ENCODE assay signal across 7 mouse cellular contexts in the genomic region with DNA sequence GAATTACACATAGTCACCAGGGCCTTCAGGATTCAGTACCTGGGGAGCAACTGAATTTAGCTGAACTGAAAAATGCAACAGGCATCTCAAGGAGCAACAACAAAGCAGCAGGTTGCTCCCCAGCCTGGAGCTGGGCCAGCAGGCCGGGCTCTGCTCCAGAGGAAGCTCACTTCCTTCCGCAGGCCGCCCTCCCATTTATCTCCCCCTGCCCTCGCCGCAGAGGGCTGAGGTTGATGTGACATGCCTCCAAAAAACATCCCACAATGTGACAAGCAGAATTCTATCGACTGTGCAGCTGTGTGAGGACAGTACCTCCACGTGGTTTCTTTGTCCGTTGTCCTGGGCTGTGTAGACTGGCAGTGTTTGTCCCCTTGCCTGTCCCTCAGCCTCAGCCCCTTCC. TPM values are rescaled to one million over a fixed set of nuclear protein-coding genes. Genes with fewer than 3 reads are reported as not detected.
DNase-seq lines count a peak whose midpoint lies in the region.

No protein-coding gene starts in this region.

- peak overlapping the region; percentile 20; the same call in 1 of the 2 replicates for H3K27ac ChIP-seq in embryonic facial prominence, embryonic 10.5 days (replicated peaks)

- peaks cover 18% of the 10 kb centered on the region for H3K4me1 ChIP-seq in embryonic facial prominence, embryonic 10.5 days

- WGBS in embryonic facial prominence, embryonic 10.5 days, result 72% methylated on average over 8 of the region's 8 CpGs

- H3K9me3 ChIP-seq in embryonic facial prominence, embryonic 10.5 days, result no peaks in the 10 kb centered on the region

- peaks cover 3% of the 10 kb centered on the region for H3K36me3 ChIP-seq in embryonic facial prominence, embryonic 10.5 days (replicated peaks)

- intact Hi-C loops in heart, postnatal 10 days (cut with DNase I), result loop anchor here (5.0 kb wide), 1 partner anchor 43 kb away; a partner anchor contains a TSS

- peak; percentile 25 to 39 for DNase-seq in CD8-positive naive resting alpha-beta T cell, adult 2 months (ENCODE audit: low read depth in 2 of 2, low spot score in 2 of 2)
- peak; percentile 12 for DNase-seq in NIH3T3 (ENCODE audit: low read depth)
- DNase-seq in embryonic facial prominence, embryonic 10.5 days (ENCODE audit: low spot score), result no peak
- peak; percentile 76 to 80 for DNase-seq in heart, postnatal 10 days
- DNase-seq in kidney, postnatal 14 days, result peak; percentile 91
- peak; percentile 74 for DNase-seq in lung, postnatal 25 days (ENCODE audit: low spot score)
- DNase-seq in thymus, adult 18-20 months, result peak; percentile 44 to 52

- no peak overlapping the region for H3K4me3 ChIP-seq in embryonic facial prominence, embryonic 10.5 days

- H3K27me3 ChIP-seq in embryonic facial prominence, embryonic 10.5 days (replicated peaks; ENCODE audit: low read depth, poor library complexity, severe bottlenecking), result no peaks in the 10 kb centered on the region

RNA-seq across cellular contexts. Expression of a gene that starts 44.3 kb away (rescaled TPM):
- 16.3 and 19.5 TPM in 2 replicates for polyA plus RNA-seq in embryonic facial prominence, embryonic 10.5 days (2016; fragmentation: Nextera tagmentation; extraction: Ambion mirVana)
- 10 to 100 TPM; 37.7 to 41.0 TPM for total RNA-seq in heart, postnatal 10 days (2021)

RNA-seq across cellular contexts. Expression of a gene that starts 55.6 kb away (rescaled TPM):
- 1.4 and 1.8 TPM in 2 replicates for polyA plus RNA-seq in embryonic facial prominence, embryonic 10.5 days (2016; fragmentation: Nextera tagmentation; extraction: Ambion mirVana)
- 10 to 100 TPM; 28.2 to 34.1 TPM for total RNA-seq in heart, postnatal 10 days (2021)
